Mouse (Mus musculus) testis, adult 2 months (tissue): ENCODE measurements around the gene Slc9a3r1. TPM values are rescaled to one million over a fixed set of nuclear protein-coding genes. Genes with fewer than 3 reads are reported as not detected.

Source experiments
- H3K27ac ChIP-seq: fragments of 200-500 bp; 2 replicates; pipeline ENCODE4 v1.5.1; 2012; ENCODE audit warnings: low read depth, low read length; ENCODE audit not compliant: control insufficient read depth, insufficient read depth
- H3K27me3 ChIP-seq: fragments of 200-500 bp; 2 replicates; pipeline ENCODE4 v1.6.1; 2012; ENCODE audit warnings: mild to moderate bottlenecking, low read length, moderate library complexity; ENCODE audit not compliant: control insufficient read depth, insufficient read depth
- H3K36me3 ChIP-seq: fragments of 200-500 bp; 2 replicates; pipeline ENCODE4 v1.6.1; 2012; ENCODE audit warnings: mild to moderate bottlenecking, low read length; ENCODE audit not compliant: control insufficient read depth, insufficient read depth
- H3K4me1 ChIP-seq: fragments of 200-500 bp; 2 replicates; pipeline ENCODE4 v1.6.1; 2012; ENCODE audit warnings: low read length; ENCODE audit not compliant: control insufficient read depth, insufficient read depth
- H3K4me3 ChIP-seq: fragments of 200-500 bp; 2 replicates; pipeline ENCODE4 v1.5.1; 2012; ENCODE audit warnings: low read depth, mild to moderate bottlenecking, low read length, moderate library complexity, mixed read lengths; ENCODE audit not compliant: control insufficient read depth
- CTCF ChIP-seq: fragments of 200-500 bp; IDR thresholded peaks from 2 replicates; pipeline ENCODE4 v1.5.1; 2012; ENCODE audit warnings: low read depth, mild to moderate bottlenecking, inconsistent platforms, low read length, moderate library complexity; ENCODE audit not compliant: control insufficient read depth, insufficient read depth, insufficient replicate concordance
- POLR2A ChIP-seq: fragments of 200-500 bp; IDR thresholded peaks from 2 replicates; pipeline ENCODE4 v1.6.1; 2012; ENCODE audit warnings: low read depth, mild to moderate bottlenecking, inconsistent platforms, low read length, moderate library complexity; ENCODE audit not compliant: control insufficient read depth
- polyA plus RNA-seq: library from polyadenylated mRNA; depleted of rRNA; stranded (reverse); fragments of >200 nt; gene quantifications from 2 replicates; pipeline ENCODE4 v1.2.3, GENCODE M21; 2012

Slc9a3r1 gene
- polyA plus RNA-seq, 1 experiment = 21.2 TPM

DNA sequence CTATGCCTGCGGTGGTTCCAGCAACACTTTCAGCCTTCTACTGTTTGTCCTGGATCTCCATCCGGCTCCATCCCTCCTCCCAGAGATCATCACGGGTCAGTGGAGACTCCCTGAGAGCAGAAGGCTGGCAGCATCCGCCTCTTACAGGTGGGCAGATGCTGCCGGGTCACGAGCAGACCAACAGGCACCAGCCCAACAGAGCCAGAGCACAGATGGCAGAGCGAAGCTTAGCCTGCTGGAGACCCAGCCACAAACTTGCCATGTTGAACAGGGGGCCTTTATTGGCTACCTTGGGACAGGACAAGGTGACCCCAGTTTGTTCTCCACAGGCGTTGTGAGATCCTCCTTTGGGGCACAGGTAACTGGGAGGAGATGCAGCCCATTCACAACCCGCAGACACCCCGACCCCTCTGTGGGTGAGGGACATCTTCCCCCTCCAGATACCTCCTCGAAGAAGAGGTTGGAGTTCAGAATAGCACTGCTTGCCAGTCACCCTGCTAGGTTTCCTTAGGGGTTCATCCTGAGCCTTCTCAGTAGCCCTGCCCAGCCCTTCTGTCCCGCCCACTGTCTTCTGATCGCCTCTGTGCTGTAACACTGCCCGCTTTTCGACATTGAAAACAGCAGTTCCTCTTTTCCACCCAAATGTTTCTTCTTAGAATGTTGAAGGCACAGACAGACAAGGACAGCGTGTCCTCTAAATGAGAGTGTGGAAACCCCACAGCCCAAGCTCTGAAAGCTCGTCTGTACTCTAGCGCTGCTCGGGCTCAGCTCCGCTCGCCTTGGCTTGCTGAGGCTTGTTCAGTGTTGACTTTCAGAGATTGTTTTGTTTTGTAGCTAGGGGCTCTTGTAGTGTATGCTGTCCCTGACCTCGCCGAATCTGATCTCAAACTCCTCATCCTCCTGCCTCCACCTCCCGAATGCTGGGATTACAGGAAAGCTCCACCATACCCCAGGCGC lies 45.9 kb downstream of the Slc9a3r1 start:
- Histone ChIP-seq H3K36me3 (no peaks in the 10 kb centered on the region), H3K4me1 (no peaks in the 10 kb centered on the region), H3K27ac (no peak overlapping the region), H3K27me3 (no peaks in the 10 kb centered on the region), H3K4me3 (no peak overlapping the region)
- TF ChIP-seq POLR2A = no peak
- no peak for TF ChIP-seq CTCF

- Histone ChIP-seq H3K4me1 (no peaks in the 10 kb centered on the region), H3K4me3 (no peak overlapping the region), H3K27ac (no peak overlapping the region), H3K36me3 (no peaks in the 10 kb centered on the region), H3K27me3 (no peaks in the 10 kb centered on the region)
- TF ChIP-seq CTCF = no peak
- no peak for TF ChIP-seq POLR2A
Observed at GRCm38 (mm10) chr11:115209958-115210357, 46.8 kb downstream of the Slc9a3r1 start.

DNA sequence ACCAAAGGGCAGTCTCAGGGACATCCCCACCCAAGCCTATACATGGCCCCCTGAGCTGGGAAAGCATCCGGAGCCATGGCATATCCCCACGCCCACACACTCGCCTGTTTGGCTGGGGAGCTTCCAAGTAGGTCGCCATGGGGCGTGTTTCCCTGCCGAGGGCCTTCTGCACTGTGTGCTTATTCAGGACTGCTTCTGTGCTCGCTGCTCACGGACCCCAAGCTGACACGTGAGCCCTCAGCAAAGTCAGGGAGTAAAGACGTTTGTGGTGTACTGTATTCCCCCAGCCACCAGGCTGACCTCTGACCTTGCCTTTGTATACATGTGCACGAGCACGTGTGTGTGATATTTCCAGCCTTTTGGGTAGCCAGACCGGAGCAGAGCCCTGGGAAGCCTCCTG lies 49.0 kb downstream of the Slc9a3r1 start:
- Histone ChIP-seq H3K36me3 (no peaks in the 10 kb centered on the region), H3K4me3 (no peak overlapping the region), H3K27ac (no peak overlapping the region), H3K27me3 (no peaks in the 10 kb centered on the region), H3K4me1 (no peaks in the 10 kb centered on the region)
- TF ChIP-seq POLR2A (0 out of 2 replicates have a peak, but pooled peaks have one; percentile 10), CTCF (no peak)

GRCm38 (mm10) chr11:115215123-115215522 lies 52.0 kb downstream of the Slc9a3r1 start:
- Histone ChIP-seq H3K27ac (no peak overlapping the region), H3K4me1 (no peaks in the 10 kb centered on the region), H3K27me3 (no peaks in the 10 kb centered on the region), H3K36me3 (no peaks in the 10 kb centered on the region), H3K4me3 (no peak overlapping the region)
- no peak for TF ChIP-seq POLR2A
- no peak for TF ChIP-seq CTCF

- no peak for TF ChIP-seq CTCF
- no peak for TF ChIP-seq POLR2A
- H3K4me1 ChIP-seq = no peaks in the 10 kb centered on the region
Observed at GRCm38 (mm10) chr11:115217439-115218410, 54.6 kb downstream of the Slc9a3r1 start.

DNA sequence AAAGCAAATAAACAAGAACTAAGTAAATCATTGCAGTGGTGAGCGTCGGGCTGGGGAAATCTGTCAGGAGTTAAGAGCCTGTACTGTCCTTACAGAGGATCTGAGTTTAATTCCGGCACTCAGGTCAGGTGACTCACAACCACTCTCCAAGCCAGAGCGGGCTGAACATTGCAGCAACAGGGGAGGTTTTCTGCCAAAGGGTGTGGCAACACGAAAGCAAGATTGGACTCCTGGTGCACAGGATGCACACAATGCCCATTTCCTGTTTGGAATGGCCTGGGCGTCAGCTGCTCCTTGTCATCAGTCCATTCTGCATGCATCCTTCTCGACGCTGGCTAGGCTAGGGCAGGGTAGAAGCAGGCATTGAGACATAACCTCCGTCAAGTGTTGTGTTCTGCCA lies 56.1 kb downstream of the Slc9a3r1 start:
- Histone ChIP-seq H3K4me1 (no peaks in the 10 kb centered on the region), H3K27me3 (no peaks in the 10 kb centered on the region), H3K36me3 (no peaks in the 10 kb centered on the region), H3K27ac (no peak overlapping the region), H3K4me3 (no peak overlapping the region)
- TF ChIP-seq CTCF (no peak), POLR2A (no peak)

More at GRCm38 (mm10) chr11:115217439-115218410, 54.6 kb downstream of the Slc9a3r1 start:
- Histone ChIP-seq H3K27ac (no peak overlapping the region), H3K36me3 (no peaks in the 10 kb centered on the region), H3K4me3 (no peak overlapping the region), H3K27me3 (no peaks in the 10 kb centered on the region)

- Histone ChIP-seq H3K4me1 (no peaks in the 10 kb centered on the region), H3K27ac (no peak overlapping the region), H3K4me3 (no peak overlapping the region), H3K27me3 (no peaks in the 10 kb centered on the region), H3K36me3 (no peaks in the 10 kb centered on the region)
- no peak for TF ChIP-seq POLR2A
- TF ChIP-seq CTCF = no peak
Observed at GRCm38 (mm10) chr11:115219685-115220084, 56.5 kb downstream of the Slc9a3r1 start.
